Mouse (Mus musculus) thymus, adult 2 months (tissue): ENCODE results near the gene Pofut2. TPM values are rescaled to one million over a fixed set of nuclear protein-coding genes. Genes with fewer than 3 reads are reported as not detected.

Source experiments
- DNase-seq: peaks from one replicate; pipeline ENCODE4 v3.0.0; 2021
- H3K27ac ChIP-seq: fragments of 200-500 bp; 2 replicates; pipeline ENCODE4 v1.5.1; 2012; ENCODE audit warnings: low read length, control low read depth; ENCODE audit not compliant: control insufficient read depth, insufficient read depth
- H3K27me3 ChIP-seq: fragments of 200-500 bp; 2 replicates; pipeline ENCODE4 v1.6.1; 2012; ENCODE audit warnings: mild to moderate bottlenecking, low read length, moderate library complexity, mixed read lengths; ENCODE audit not compliant: control insufficient read depth, insufficient read depth
- H3K36me3 ChIP-seq: fragments of 200-500 bp; 2 replicates; pipeline ENCODE4 v1.6.1; 2012; ENCODE audit warnings: mild to moderate bottlenecking, low read length, moderate library complexity; ENCODE audit not compliant: control insufficient read depth, insufficient read depth
- H3K4me1 ChIP-seq: fragments of 200-500 bp; replicated peaks from 2 replicates; pipeline ENCODE4 v1.6.1; 2012; ENCODE audit warnings: low read length; ENCODE audit not compliant: control insufficient read depth, insufficient read depth
- H3K4me3 ChIP-seq: fragments of 200-500 bp; 2 replicates; pipeline ENCODE4 v1.5.1; 2012; ENCODE audit warnings: mild to moderate bottlenecking, low read length, control low read depth, moderate library complexity; ENCODE audit not compliant: control insufficient read depth, insufficient read depth
- CTCF ChIP-seq: fragments of 200-500 bp; IDR thresholded peaks from 2 replicates; pipeline ENCODE4 v1.5.1; 2012; ENCODE audit warnings: mild to moderate bottlenecking, control low read depth, low read length, moderate library complexity, borderline replicate concordance; ENCODE audit not compliant: control insufficient read depth, poor library complexity, insufficient read depth; ENCODE audit errors: extremely low read depth
- POLR2A ChIP-seq: fragments of 200-500 bp; IDR thresholded peaks from 2 replicates; pipeline ENCODE4 v1.6.1; 2012; ENCODE audit warnings: mild to moderate bottlenecking, low read length, control low read depth, moderate library complexity; ENCODE audit not compliant: control insufficient read depth, poor library complexity, insufficient read depth; ENCODE audit errors: extremely low read depth
- WGBS: fragments of 180-500 bp; shearing (Covaris S2); methylation state at CpG from one replicate; pipeline ENCODE4 v1.1.7; 2018; 5-methylcytosine and 5-hydroxymethylcytosine counted together
- polyA plus RNA-seq: library from polyadenylated mRNA; depleted of rRNA; stranded (reverse); fragments of >200 nt; gene quantifications from 2 replicates; pipeline ENCODE4 v1.2.3, GENCODE M21; 2012

Pofut2 gene
- polyA plus RNA-seq, 1 experiment, result 60.0 TPM

- H3K4me1 ChIP-seq, result no peaks in the 10 kb centered on the region
- WGBS, result 98% methylated on average over 6 of the region's 6 CpGs
- no peaks in the 10 kb centered on the region for H3K36me3 ChIP-seq
- H3K27me3 ChIP-seq, result no peaks in the 10 kb centered on the region
- H3K27ac ChIP-seq, result no peak overlapping the region
- TF ChIP-seq POLR2A (no peak), CTCF (no peak)
- no peak for DNase-seq
- no peak overlapping the region for H3K4me3 ChIP-seq
These were observed 25.8 kb downstream of the Pofut2 start for GRCm38 (mm10) chr10:77284832-77285231.

- TF ChIP-seq CTCF (no peak), POLR2A (no peak)
- WGBS, result 92% methylated on average over 8 of the region's 8 CpGs
- H3K4me1 ChIP-seq, result no peaks in the 10 kb centered on the region
- DNase-seq, result no peak
- H3K27ac ChIP-seq, result no peak overlapping the region
- H3K4me3 ChIP-seq, result no peak overlapping the region
- no peaks in the 10 kb centered on the region for H3K27me3 ChIP-seq
- no peaks in the 10 kb centered on the region for H3K36me3 ChIP-seq
These were observed 28.6 kb downstream of the Pofut2 start for GRCm38 (mm10) chr10:77287626-77288025.

- no peaks in the 10 kb centered on the region for H3K36me3 ChIP-seq
- no peak overlapping the region for H3K27ac ChIP-seq
- WGBS, result 25% methylated on average over 5 of the region's 5 CpGs
- no peak overlapping the region for H3K4me3 ChIP-seq
- no peaks in the 10 kb centered on the region for H3K27me3 ChIP-seq
- H3K4me1 ChIP-seq, result no peaks in the 10 kb centered on the region
- no peak for DNase-seq
- TF ChIP-seq CTCF, result no peak
- TF ChIP-seq POLR2A, result no peak
These were observed 29.7 kb downstream of the Pofut2 start for GRCm38 (mm10) chr10:77288639-77289195.

GRCm38 (mm10) chr10:77289559-77289958 lies 30.5 kb downstream of the Pofut2 start:
- Histone ChIP-seq H3K4me3 (no peak overlapping the region), H3K4me1 (no peaks in the 10 kb centered on the region), H3K36me3 (no peaks in the 10 kb centered on the region), H3K27me3 (no peaks in the 10 kb centered on the region), H3K27ac (no peak overlapping the region)
- TF ChIP-seq CTCF (no peak), POLR2A (no peak)
- 19% methylated on average over 8 of the region's 8 CpGs for WGBS
- DNase-seq, result no peak

GRCm38 (mm10) chr10:77290624-77291366 lies 31.8 kb downstream of the Pofut2 start:
- Histone ChIP-seq H3K27me3 (no peaks in the 10 kb centered on the region), H3K36me3 (no peaks in the 10 kb centered on the region), H3K27ac (no peak overlapping the region), H3K4me1 (no peaks in the 10 kb centered on the region), H3K4me3 (no peak overlapping the region)
- 79% methylated on average over 17 of the region's 17 CpGs for WGBS
- DNase-seq, result no peak
- TF ChIP-seq CTCF (no peak), POLR2A (no peak)

- no peak for DNase-seq
- Histone ChIP-seq H3K4me1 (no peaks in the 10 kb centered on the region), H3K27ac (no peak overlapping the region), H3K36me3 (no peaks in the 10 kb centered on the region), H3K27me3 (no peaks in the 10 kb centered on the region), H3K4me3 (no peak overlapping the region)
- WGBS, result 91% methylated on average over 12 of the region's 12 CpGs
- TF ChIP-seq POLR2A (no peak), CTCF (no peak)
These were observed 35.7 kb downstream of the Pofut2 start for GRCm38 (mm10) chr10:77294691-77295090.

- Histone ChIP-seq H3K4me3 (no peak overlapping the region), H3K27ac (no peak overlapping the region), H3K27me3 (no peaks in the 10 kb centered on the region), H3K4me1 (no peaks in the 10 kb centered on the region), H3K36me3 (no peaks in the 10 kb centered on the region)
- 94% methylated on average over 8 of the region's 8 CpGs for WGBS
- TF ChIP-seq CTCF (no peak), POLR2A (no peak)
- no peak for DNase-seq
These were observed 39.6 kb downstream of the Pofut2 start for GRCm38 (mm10) chr10:77298621-77299020.
